Mouse (Mus musculus) left cerebral cortex, adult 18-20 months (tissue): Measurements from ENCODE around the gene Gm49361. TPM values are rescaled to one million over a fixed set of nuclear protein-coding genes. Genes with fewer than 3 reads are reported as not detected.

Experiments used
- DNase-seq, 2 experiments: peaks; one replicate each; pipeline ENCODE4 v3.0.0; 2021 to 2022; ENCODE audit warnings: low spot score in 2 of 2, mixed read lengths in 1 of 2
- total RNA-seq, 2 experiments: library from RNA; stranded (reverse); gene quantifications; 2 replicates each; pipeline ENCODE4 v1.2.3; 2021

The Gm49361 gene
- total RNA-seq, 2 experiments from 2014 or later: 0.81 to 0.82 TPM

DNA sequence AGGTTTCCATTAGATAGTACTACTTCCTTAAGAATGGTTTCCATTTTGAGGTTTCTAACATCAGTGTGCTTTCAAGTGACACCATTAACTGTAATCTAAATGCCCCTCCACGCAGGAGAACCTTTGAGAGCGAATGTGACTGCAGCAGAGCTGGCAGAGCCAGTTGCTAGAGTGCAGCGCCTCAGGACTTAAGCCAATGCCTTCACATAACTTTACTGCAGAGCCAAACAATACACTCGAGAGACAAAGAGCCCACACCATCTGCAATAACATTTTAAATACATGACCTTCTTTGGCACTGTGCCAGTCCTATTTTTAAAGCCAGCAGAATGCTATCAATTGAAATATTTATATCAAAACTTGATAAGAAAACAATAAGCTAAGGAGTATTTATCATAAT, 116.3 kb downstream of the Gm49361 start:
- DNase-seq: no peak

DNA sequence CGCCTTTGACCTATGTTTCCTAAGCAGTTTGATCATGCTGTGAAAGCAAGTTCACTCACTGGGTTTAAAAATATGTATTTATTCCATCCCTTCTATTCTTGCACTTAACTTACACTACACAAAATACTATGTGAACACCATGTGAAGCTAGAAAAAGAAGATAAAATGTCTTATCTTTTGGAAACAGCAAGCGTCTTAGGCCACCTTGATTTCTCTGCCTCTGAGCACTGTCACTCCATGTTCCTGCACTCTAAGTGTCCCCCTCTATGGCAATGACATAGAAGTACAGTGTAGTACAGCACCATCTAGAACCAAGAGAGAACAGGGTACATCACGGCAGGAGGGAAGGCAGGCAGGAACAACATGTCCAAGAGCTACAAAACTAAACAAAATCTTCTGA, 123.0 kb downstream of the Gm49361 start:
- no peak for DNase-seq

DNA sequence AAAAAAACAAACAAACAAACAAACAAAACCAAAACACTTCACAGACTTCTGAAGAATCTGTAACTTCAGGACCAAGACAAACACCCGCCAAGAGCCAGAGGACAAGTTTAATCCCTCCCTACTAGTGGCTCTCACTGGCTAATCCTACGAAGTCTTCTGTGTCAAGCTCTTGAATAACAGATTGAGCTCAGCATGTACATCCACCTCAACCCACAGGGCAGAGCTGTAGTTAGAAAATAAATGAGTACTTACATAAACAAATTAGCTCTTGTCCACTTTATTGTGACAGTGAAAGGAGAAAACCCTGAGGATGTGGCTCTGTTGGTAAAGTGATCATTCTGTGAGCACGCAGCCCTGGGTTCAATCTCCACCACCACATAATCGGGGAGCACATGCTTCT, 124.2 kb downstream of the Gm49361 start:
- DNase-seq: no peak

DNA sequence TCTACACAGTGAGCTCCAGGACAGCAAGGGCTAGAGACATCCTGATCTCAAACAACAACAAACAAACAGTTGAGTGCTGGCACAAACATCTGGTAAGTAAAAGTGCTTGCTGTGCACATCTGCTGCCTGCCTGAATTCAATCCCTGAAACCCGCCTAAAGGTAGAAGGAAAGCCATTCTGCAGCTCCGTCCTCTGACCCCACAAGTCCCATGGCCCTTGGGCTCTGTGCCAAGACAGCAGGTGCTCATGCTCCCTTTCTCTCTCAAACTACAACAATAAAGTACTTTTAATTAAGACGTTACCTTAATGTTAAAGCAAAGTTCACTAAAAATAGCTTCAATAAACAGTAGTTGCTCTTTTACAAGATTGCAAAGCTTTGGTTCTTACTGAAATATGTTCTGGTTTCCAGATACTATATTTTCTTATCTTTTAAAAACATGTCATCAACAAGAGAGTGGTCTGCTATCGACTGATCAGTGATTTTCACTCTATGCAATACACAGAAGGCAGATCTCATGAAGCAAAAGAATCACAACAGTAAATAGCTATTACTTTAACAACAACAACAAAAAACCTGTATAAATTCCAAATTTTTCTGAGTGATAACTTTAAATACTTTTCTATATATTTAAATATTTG, 125.2 kb downstream of the Gm49361 start:
- no peak for DNase-seq

DNA sequence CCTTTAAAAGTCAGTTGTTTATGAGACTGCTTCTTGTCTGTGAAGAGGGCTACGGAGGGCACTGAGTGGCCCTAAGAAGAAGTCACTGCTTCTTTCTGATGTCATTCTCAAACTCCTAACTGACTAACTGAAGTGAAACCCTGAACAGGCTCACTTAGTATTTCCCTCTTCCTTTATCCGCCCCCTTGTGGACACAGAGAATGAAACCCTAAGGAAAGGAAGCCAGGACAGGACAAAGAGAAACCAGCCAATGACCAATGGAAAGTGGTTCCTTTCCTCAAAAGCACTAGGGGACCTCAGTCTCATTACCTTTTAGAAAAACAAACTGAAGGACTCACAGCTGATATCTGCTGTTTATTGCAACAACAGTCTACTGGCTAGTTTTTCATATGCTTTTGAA, 126.4 kb downstream of the Gm49361 start:
- peak in 1 of 2 experiments; percentile 35 for DNase-seq

DNA sequence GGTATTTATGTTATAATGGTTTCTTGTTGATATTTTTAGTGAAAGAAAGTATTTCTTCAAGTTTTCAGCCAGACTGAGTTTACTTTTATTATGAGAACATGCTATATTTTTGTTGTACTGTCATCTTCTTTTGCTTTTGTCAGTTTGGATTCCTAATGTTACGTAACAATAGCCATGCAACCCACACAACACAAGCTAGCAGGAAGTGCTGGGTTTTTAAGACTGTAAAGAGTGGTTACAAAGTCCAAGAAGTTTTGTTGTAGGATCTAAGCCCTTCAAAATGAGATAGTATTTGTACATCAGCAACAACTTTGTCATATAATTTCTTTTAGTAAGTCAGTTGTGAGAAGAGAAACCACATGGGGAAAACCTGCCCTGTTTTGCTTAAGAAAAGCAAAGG, 128.2 kb downstream of the Gm49361 start:
- DNase-seq: no peak

DNA sequence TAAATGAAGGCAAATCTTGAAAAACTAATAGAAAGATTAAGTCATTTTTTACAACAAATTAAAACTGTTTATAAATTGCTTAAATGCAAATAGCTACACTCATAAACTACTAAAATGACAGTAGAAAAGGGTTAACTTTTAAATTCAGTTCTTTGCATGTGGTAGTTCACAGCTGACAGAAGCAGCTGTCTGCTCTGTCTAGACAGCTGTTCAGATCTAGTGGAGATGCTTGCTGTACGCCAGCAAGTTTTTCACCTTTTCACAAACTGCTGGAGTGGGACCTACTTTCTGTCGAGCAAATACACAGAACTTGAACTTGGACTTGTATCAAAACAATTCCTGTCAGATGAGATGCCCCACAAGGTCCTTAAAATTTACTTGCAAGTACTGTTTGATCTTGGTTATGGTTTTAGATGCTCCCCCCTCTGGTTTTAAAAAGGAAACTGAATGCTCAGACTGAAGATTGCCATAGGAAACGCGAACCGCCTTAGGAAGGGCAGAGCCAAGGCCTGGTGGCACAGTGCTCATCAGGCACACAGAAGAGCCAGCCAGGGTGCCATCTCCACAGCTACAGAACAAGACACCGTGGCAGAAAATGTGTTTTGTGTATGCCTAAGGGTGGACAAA, 129.5 kb downstream of the Gm49361 start:
- no peak for DNase-seq

DNA sequence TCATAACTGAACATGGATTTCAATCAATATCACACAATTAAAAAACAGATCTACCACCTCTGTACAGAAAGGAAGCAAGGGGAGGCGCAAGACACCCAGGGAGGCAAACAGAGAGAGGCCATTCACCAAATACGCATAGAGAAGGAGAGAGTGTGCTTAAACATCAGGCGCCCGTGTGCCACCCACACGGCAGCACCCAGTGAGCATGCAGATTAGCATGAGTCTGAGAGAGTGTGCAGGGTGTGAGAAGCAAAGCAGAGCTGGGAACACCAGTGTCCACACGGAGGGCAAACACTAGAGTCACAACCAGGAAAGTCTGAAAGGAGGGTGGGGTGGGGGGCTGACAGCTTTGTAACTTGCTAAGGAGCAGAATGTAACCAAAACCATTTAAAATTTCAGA, 130.1 kb downstream of the Gm49361 start:
- DNase-seq: peak in 1 of 2 experiments; percentile 10

DNA sequence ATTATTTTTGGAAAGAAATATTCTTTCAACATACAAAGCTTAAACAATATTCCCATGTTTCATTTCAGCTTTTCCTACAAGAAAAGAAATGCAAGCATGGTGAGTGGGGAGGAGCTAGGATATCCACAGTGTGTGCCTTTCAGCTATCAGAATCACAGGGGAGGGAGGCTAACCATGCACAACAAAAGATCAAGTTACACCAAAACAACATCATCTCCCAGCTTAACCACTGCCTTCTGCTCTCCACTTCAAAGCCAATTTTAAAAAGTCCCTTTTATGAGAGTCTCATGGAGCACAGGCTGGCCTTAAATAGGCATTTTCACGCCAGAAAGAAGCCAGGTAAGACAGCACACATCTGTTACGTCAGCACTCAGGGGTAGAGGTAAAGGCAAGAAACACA, 134.9 kb downstream of the Gm49361 start:
- no peak for DNase-seq

DNA sequence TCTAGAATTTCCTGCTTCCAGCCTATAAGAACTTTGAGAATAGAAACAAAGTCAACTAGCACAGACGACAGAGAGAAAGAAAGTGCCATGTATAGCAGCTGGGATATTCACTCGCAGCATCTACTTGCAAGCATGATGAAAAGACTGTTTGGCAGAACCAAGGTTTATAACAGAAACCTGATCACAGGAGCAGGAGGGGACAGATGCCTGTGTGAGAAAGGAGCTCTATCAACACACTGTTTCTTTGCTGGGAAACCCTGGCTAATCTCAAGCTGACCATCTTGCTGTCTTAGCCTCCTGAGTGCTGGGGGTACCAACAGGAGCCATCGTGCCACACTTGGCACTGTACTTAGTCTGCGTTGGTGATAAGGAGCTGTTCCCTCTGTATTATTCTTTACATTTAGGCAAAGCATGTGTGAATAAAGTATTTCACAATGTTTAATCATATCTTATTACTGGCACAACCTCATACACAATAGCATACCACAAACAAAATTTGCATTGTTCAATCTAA, 136.0 kb downstream of the Gm49361 start:
- no peak for DNase-seq

DNA sequence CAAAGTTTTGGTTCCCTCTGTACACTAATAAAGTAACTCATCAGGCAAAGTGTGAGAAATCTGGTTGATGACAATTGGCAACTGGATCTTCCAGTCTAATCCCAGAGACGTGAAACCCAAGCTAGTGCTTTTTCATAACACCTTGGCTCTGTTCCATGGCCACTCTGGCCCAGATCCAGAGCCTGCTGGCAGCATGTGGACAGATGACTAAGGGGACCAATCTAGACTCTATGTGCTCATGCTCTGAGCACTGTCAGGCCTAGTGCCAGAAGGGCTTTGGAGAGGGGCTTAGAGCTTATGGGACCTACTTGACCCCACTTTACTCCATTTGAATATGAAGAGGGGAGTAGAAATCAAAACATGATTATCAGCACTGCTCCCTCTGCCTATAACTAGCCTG, 138.4 kb downstream of the Gm49361 start:
- peak; percentile 75 to 76 for DNase-seq

DNA sequence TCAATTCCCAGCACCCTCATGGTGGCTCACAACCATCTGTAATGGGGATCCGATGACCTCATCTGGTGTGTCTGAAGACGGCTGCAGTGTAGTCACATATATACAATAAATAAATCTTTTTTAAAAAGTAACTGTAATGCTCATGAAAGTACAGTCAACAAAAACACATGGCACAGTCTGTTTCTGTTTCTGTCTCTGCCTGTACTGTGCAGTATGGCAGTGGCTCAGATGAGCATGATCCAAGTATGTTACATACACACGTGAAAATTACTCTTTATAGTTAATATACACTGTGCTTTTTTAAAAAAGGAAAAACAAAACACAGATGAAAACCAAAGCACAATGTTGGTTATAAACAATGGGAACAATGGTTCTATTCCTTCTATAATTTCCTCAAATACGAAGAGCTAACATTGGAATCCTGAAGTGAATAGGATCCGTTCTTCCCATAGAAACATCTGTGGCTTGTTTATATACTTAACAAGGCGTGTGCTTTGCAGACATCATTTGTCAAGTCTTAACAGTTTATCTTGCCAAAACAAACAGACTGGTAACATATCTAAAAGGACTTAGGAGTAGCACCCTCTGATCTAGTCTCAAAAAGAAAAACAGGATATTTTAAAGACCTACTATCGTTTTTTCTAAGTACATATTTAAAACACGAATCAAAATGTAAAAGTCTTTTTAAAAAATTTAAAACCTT, 139.1 kb downstream of the Gm49361 start:
- DNase-seq: no peak

DNA sequence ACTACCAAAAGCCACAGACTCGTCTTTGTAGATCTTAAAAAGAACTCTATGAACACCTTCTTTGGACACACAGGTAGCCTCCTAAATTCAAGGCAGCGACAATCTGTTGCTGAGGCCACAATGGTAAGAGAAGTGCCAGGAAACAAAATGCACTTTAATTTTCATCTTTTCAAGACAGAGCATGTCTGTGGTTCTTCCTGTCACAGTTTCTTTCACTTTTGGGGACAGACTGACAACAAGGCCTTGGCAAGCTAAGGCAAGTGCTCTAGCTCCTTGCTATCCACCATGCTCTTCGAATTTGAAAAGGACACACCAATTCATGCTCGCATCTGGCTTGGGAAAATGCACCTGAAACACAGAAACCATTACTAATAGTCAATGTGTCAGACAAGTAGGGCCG, 152.6 kb downstream of the Gm49361 start:
- no peak for DNase-seq

Other genes starting within 250 kb of the Gm49361 start
- gene Il17d, start 221.3 kb downstream of the Gm49361 start, total RNA-seq: 10 to 100 TPM; 16.1 to 18.9 TPM
- gene Eef1akmt1, start 174.5 kb downstream of the Gm49361 start, total RNA-seq: 10 to 100 TPM; 37.0 to 37.9 TPM
- gene Xpo4, start 80.7 kb downstream of the Gm49361 start, total RNA-seq: 10 to 100 TPM; 12.3 to 12.8 TPM
- gene Lats2, start 12.3 kb upstream of the Gm49361 start, total RNA-seq: 10 to 100 TPM; 18.2 to 21.3 TPM
- 10 to 100 TPM; 56.5 to 62.8 TPM for gene Sap18, start 52.1 kb upstream of the Gm49361 start, total RNA-seq
- gene Ska3, start 80.1 kb upstream of the Gm49361 start, total RNA-seq: under 1 TPM; 0.37 to 0.42 TPM
- gene Mrpl57, start 80.1 kb upstream of the Gm49361 start, total RNA-seq: 10 to 100 TPM; 50.5 to 61.8 TPM
- 10 to 100 TPM; 34.7 to 38.0 TPM for gene Zdhhc20, start 144.2 kb upstream of the Gm49361 start, total RNA-seq